Mouse (Mus musculus) forebrain, postnatal 0 days (tissue): Measurements from ENCODE around the gene Man1a. TPM values are rescaled to one million over a fixed set of nuclear protein-coding genes. Genes with fewer than 3 reads are reported as not detected.
A peak's percentile ranks its signal among the peaks of the same experiment; 100 is the strongest.

Experiments used
- ATAC-seq: fragments of 200-750 bp; cut with Nextera tagmentation; 2 replicates; pipeline ENCODE4 v1.8.0; 2017; ENCODE audit warnings: mild to moderate bottlenecking, moderate library complexity
- DNase-seq: peaks from one replicate; pipeline ENCODE4 v3.0.0-alpha.2; 2015
- H3K27ac ChIP-seq: fragments of 300-500 bp; sonication (generic); 2 replicates; pipeline ENCODE4 v1.5.1; 2014; ENCODE audit warnings: low read depth, mild to moderate bottlenecking, antibody characterized with exemption, low read length, moderate library complexity, mixed read lengths
- H3K27me3 ChIP-seq: fragments of 300-500 bp; sonication (generic); 2 replicates; pipeline ENCODE4 v1.6.1; 2014; ENCODE audit warnings: mild to moderate bottlenecking, low read length, mixed read lengths; ENCODE audit not compliant: insufficient read depth
- H3K36me3 ChIP-seq: fragments of 300-500 bp; sonication (generic); 2 replicates; pipeline ENCODE4 v1.6.1; 2014; ENCODE audit warnings: mild to moderate bottlenecking, moderate library complexity; ENCODE audit not compliant: insufficient read depth
- H3K4me1 ChIP-seq: fragments of 300-500 bp; sonication (generic); 2 replicates; pipeline ENCODE4 v1.6.1; 2014; ENCODE audit warnings: antibody characterized with exemption; ENCODE audit not compliant: insufficient read depth
- H3K4me2 ChIP-seq: fragments of 300-500 bp; sonication (generic); 2 replicates; pipeline ENCODE4 v1.6.1; 2014; ENCODE audit warnings: low read depth, mild to moderate bottlenecking, moderate library complexity
- H3K4me3 ChIP-seq: fragments of 300-500 bp; sonication (generic); 2 replicates; pipeline ENCODE4 v1.5.1; 2014; ENCODE audit warnings: low read depth, low read length, mixed read lengths
- H3K9ac ChIP-seq: fragments of 300-500 bp; sonication (generic); 2 replicates; pipeline ENCODE4 v1.6.1; 2014; ENCODE audit warnings: mild to moderate bottlenecking
- H3K9me3 ChIP-seq: fragments of 300-500 bp; sonication (generic); 2 replicates; pipeline ENCODE4 v1.6.1; 2016; ENCODE audit warnings: low read length
- CTCF ChIP-seq: sonication (generic); IDR thresholded peaks from 2 replicates; pipeline ENCODE4 v1.5.1; 2016; ENCODE audit warnings: antibody characterized with exemption, control low read depth, low read depth
- WGBS: fragments of 180-500 bp; shearing (Covaris S2); extraction: QIAGEN DNeasy Blood & Tissue Kit; methylation state at CpG from one replicate; pipeline ENCODE4 v1.1.7; 2014; 5-methylcytosine and 5-hydroxymethylcytosine counted together
- polyA plus RNA-seq: library from polyadenylated mRNA; unstranded; fragments of >200 nt; fragmentation: Nextera tagmentation; extraction: Ambion mirVana; gene quantifications from 2 replicates; pipeline ENCODE4 v1.2.1, GENCODE M21; 2015
- total RNA-seq: library from RNA; depleted of rRNA; stranded (reverse); fragments of >200 nt; gene quantifications from 2 replicates; pipeline ENCODE4 v1.2.3, GENCODE M21; 2014

Gene Man1a
- total and polyA plus RNA-seq, 2 experiments from 2014 or later = 4.7 to 25.4 TPM

- no peak overlapping the region for H3K4me3 ChIP-seq
- DNase-seq = no peak
These were observed 33.1 kb downstream of the Man1a start for GRCm38 (mm10) chr10:54043358-54043757.

DNA sequence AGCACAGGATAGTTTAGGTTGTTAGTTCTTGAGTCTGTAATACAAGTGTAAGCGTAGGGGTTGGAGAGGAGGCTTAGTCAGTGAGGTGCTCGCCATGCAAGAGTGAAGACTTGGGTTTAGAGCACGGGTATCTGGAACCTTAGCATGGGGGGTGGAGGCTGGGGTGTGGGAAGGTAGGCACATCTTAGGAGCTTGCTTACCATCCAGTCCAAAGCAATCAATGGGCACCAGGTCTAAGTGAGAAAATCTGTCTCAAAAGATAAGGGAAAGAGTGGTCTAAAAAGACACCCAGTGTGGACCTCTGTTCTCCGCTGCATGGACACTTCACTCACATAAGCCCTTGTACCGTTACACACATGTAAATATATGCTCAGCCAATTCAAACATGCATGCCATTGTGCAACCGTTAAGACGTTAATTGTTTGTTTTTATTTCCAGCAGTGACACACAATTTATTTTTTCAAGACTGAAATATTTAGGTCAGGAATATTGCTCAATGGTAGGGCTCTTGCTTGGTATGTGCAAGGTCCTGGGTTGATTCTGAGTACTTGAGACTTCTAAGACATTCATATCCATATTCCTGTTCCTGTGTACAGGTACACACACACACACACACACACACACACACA, 34.1 kb downstream of the Man1a start:
- 90% methylated on average over 7 of the region's 7 CpGs for WGBS

More at GRCm38 (mm10) chr10:54043358-54043757, 33.1 kb downstream of the Man1a start:
- Histone ChIP-seq H3K27me3 (no peaks in the 10 kb centered on the region), H3K9me3 (no peaks in the 10 kb centered on the region), H3K9ac (no peak overlapping the region), H3K4me2 (no peak overlapping the region), H3K36me3 (no peaks in the 10 kb centered on the region), H3K4me1 (no peaks in the 10 kb centered on the region), H3K27ac (no peak overlapping the region)
- no peak for ATAC-seq
- 94% methylated on average over 3 of the region's 3 CpGs for WGBS
- TF ChIP-seq CTCF = no peak

DNA sequence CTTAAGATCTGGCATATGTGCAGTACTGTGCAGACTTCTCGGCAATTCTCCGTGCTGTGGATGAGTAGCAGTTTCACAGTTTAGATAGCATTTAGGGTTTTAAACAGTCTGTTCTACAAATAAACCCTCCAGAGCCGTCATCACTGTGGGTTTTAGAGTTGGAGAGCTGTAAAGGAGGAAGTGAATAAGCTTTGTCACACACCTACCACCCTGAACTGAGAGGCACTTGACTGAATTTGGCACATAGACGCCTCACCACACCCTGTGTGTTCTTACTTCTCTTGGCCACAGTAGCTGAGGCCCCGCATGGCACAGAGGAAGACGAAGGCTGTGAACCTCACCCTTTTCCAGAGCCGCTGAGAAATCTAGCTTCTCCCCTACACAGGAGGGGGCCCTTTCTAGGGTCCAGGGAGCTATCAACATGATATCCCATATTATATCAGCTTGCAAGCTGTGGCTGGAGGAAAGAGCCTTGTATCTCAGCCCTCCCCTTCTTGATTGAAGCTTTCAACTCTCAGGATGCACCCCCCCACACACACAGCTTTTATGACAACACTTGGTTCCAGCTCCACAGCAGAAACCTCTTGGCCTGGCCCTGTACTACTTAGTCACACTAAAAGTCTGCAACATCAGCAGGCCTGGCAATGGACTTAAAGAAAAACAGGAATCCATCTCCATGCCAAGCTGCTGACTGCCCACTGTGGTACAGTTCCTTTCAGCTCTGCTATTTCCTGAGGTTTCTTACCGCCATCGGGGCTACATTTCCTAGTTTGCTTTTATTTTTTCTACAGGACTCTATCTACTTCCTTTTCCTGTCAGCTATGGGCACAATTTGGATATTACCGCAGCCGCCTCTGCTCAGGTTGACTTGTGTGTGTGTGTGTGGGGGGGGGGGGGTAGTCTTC, 35.9 kb downstream of the Man1a start:
- DNase-seq (peak; percentile 20), ATAC-seq (peak; percentile 73)
- Histone ChIP-seq H3K27me3 (no peaks in the 10 kb centered on the region), H3K4me3 (no peak overlapping the region), H3K36me3 (no peaks in the 10 kb centered on the region), H3K4me1 (no peaks in the 10 kb centered on the region), H3K4me2 (no peak overlapping the region), H3K27ac (no peak overlapping the region), H3K9ac (no peak overlapping the region), H3K9me3 (no peaks in the 10 kb centered on the region)
- TF ChIP-seq CTCF = no peak
- 78% methylated on average over 11 of the region's 11 CpGs for WGBS

More for the DNA sequence above, 34.1 kb downstream of the Man1a start:
- Histone ChIP-seq H3K4me1 (no peaks in the 10 kb centered on the region), H3K4me2 (no peak overlapping the region), H3K9me3 (no peaks in the 10 kb centered on the region), H3K4me3 (no peak overlapping the region), H3K9ac (no peak overlapping the region), H3K27me3 (no peaks in the 10 kb centered on the region), H3K27ac (no peak overlapping the region), H3K36me3 (no peaks in the 10 kb centered on the region)
- DNase-seq = no peak
- no peak for ATAC-seq
- TF ChIP-seq CTCF = no peak

- Histone ChIP-seq H3K4me1 (no peaks in the 10 kb centered on the region), H3K27ac (no peak overlapping the region), H3K9me3 (no peaks in the 10 kb centered on the region), H3K9ac (no peak overlapping the region), H3K27me3 (no peaks in the 10 kb centered on the region), H3K36me3 (no peaks in the 10 kb centered on the region), H3K4me2 (no peak overlapping the region), H3K4me3 (no peak overlapping the region)
- TF ChIP-seq CTCF = no peak
- no peak for DNase-seq
- WGBS = 90% methylated on average over 4 of the region's 4 CpGs
- ATAC-seq = no peak
These were observed 36.7 kb downstream of the Man1a start for GRCm38 (mm10) chr10:54039754-54040153.

GRCm38 (mm10) chr10:54038734-54039133, 37.7 kb downstream of the Man1a start:
- Histone ChIP-seq H3K27me3 (no peaks in the 10 kb centered on the region), H3K4me3 (no peak overlapping the region), H3K4me2 (no peak overlapping the region), H3K4me1 (no peaks in the 10 kb centered on the region), H3K36me3 (no peaks in the 10 kb centered on the region), H3K9me3 (no peaks in the 10 kb centered on the region), H3K9ac (no peak overlapping the region), H3K27ac (no peak overlapping the region)
- WGBS = 89% methylated on average over 10 of the region's 10 CpGs
- no peak for DNase-seq
- ATAC-seq = no peak
- TF ChIP-seq CTCF = no peak

GRCm38 (mm10) chr10:54038180-54038579, 38.2 kb downstream of the Man1a start:
- 86% methylated on average over 5 of the region's 5 CpGs for WGBS
- H3K4me3 ChIP-seq = no peak overlapping the region
- no peaks in the 10 kb centered on the region for H3K9me3 ChIP-seq
- H3K4me1 ChIP-seq = no peaks in the 10 kb centered on the region
- H3K27ac ChIP-seq = no peak overlapping the region
- no peak for TF ChIP-seq CTCF
- DNase-seq (no peak), ATAC-seq (no peak)
- no peak overlapping the region for H3K4me2 ChIP-seq
- H3K9ac ChIP-seq = no peak overlapping the region
- H3K27me3 ChIP-seq = no peaks in the 10 kb centered on the region
- no peaks in the 10 kb centered on the region for H3K36me3 ChIP-seq
